Mouse (Mus musculus) liver, embryonic 15.5 days (tissue): ENCODE measurements at regions not wholly inside any gene's neighbourhood (a gene's known extent, or its start where the extent isn't known, plus 50 kb on each side); places are given as distances from the start of the nearest gene placed in this dataset.

Experiments
- ATAC-seq: fragments of 200-750 bp; cut with Nextera tagmentation; 2 replicates; pipeline ENCODE4 v1.8.0; 2017; ENCODE audit warnings: moderate number of reproducible peaks, mild to moderate bottlenecking, moderate library complexity; ENCODE audit not compliant: insufficient read depth
- H3K27ac ChIP-seq: fragments of 300-500 bp; sonication (generic); replicated peaks from 2 replicates; pipeline ENCODE4 v1.5.1; 2015; ENCODE audit warnings: mild to moderate bottlenecking, inconsistent platforms
- H3K27me3 ChIP-seq: fragments of 300-500 bp; sonication (generic); 2 replicates; pipeline ENCODE4 v1.6.1; 2015; ENCODE audit warnings: mild to moderate bottlenecking, inconsistent platforms
- H3K36me3 ChIP-seq: fragments of 300-500 bp; sonication (generic); replicated peaks from 2 replicates; pipeline ENCODE4 v1.6.1; 2015; ENCODE audit warnings: moderate library complexity, mild to moderate bottlenecking, inconsistent platforms
- H3K4me1 ChIP-seq: fragments of 300-500 bp; sonication (generic); replicated peaks from 2 replicates; pipeline ENCODE4 v1.6.1; 2015; ENCODE audit warnings: inconsistent platforms
- H3K4me2 ChIP-seq: fragments of 300-500 bp; sonication (generic); 2 replicates; pipeline ENCODE4 v1.6.1; 2015; ENCODE audit warnings: moderate library complexity, mild to moderate bottlenecking, inconsistent platforms
- H3K4me3 ChIP-seq: fragments of 300-500 bp; sonication (generic); replicated peaks from 2 replicates; pipeline ENCODE4 v1.5.1; 2015; ENCODE audit warnings: mild to moderate bottlenecking, inconsistent platforms
- H3K9ac ChIP-seq: fragments of 300-500 bp; sonication (generic); 2 replicates; pipeline ENCODE4 v1.6.1; 2015; ENCODE audit warnings: moderate library complexity, mild to moderate bottlenecking, inconsistent platforms
- H3K9me3 ChIP-seq: fragments of 300-500 bp; sonication (generic); replicated peaks from 2 replicates; pipeline ENCODE4 v1.6.1; 2016; ENCODE audit warnings: inconsistent platforms
- WGBS: fragments of 180-500 bp; shearing (Covaris S2); methylation state at CpG from one replicate; pipeline ENCODE4 v1.1.7; 2015; ENCODE audit warnings: mixed read lengths; ENCODE audit not compliant: insufficient replicate concordance; 5-methylcytosine and 5-hydroxymethylcytosine counted together

DNA sequence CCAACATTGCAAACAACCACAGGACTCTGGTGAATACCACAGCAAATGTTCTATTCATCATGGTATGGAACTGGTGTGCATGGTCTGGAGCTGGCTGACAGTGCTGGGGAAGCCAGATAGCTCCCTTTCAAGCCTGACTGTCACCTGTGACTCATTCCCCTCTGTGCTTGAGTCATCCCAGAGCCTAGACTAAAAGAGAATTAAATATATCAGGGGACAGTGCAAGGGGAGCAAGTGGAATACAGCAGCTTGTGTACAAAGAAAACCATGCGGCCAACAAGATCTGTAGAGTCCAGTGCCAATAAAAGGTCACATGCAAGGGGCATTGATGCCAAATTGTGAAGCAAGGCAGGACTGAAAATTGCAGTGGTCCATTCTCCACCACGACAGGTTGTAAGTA, 117.7 kb downstream of the Pah start:
- H3K9me3 ChIP-seq: no peaks in the 10 kb centered on the region
- no peak overlapping the region for H3K4me3 ChIP-seq
- no peaks in the 10 kb centered on the region for H3K36me3 ChIP-seq
- no peak for ATAC-seq
- H3K27ac ChIP-seq: no peak overlapping the region
- no peaks in the 10 kb centered on the region for H3K4me1 ChIP-seq
- WGBS: 52% methylated on average over 2 of the region's 2 CpGs
- no peaks in the 10 kb centered on the region for H3K27me3 ChIP-seq
- no peak overlapping the region for H3K4me2 ChIP-seq
- no peak overlapping the region for H3K9ac ChIP-seq

DNA sequence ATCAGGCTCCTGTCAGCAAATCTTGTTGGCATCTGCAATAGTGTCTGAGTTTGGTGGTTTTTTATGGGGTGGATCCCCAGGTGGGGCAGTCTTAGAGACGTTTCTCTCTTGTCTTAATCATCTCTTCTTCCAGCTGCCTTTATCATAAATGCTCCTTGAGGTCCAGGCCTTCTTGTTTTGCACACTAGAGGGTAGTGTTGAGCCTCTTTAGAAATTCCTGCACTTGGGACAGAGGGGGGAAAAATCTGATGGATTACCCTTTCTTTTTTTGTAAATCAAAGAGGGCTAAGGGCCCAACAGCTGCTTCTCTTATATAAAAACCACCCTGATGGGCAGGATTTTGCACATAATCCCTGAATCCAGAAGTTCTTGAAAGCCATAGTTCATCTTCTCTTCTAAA, 127.5 kb downstream of the Pah start:
- H3K27me3 ChIP-seq: no peaks in the 10 kb centered on the region
- no peak overlapping the region for H3K27ac ChIP-seq
- no peak overlapping the region for H3K4me3 ChIP-seq
- H3K4me1 ChIP-seq: no peaks in the 10 kb centered on the region
- H3K36me3 ChIP-seq: no peaks in the 10 kb centered on the region
- H3K9ac ChIP-seq: no peak overlapping the region
- no peaks in the 10 kb centered on the region for H3K9me3 ChIP-seq
- 0% methylated on average over 1 of the region's 1 CpGs for WGBS
- no peak overlapping the region for H3K4me2 ChIP-seq
- no peak for ATAC-seq

DNA sequence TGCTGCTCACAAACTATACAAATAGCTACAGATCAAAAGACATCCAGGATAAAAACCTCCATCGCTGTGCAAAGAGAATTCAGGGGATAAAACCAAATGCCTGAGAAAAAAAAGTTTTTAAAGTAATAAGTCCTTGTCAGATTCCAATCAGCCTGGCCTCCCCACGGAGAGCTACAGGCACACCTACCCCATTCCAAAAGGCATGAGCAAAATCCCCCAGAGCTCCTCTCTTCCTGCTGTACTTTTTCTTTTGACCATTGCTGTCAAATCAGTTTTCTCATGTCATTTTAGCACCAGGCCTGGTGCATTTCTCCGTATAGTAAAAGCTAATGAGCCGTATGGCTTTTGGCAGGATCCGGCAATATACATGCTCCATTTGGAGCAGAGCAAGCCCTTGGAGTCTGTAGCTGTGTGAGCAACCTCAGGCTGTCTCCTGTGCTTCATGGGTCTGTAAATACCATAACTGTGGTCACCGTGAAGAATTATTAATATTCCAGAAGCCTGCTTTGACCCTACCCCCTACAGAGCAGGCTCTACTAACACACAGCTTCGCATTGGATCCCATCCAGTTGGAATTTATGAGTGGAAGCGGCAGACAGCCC, 130.6 kb downstream of the Pah start:
- no peak for ATAC-seq
- Histone ChIP-seq H3K4me1 (no peaks in the 10 kb centered on the region), H3K9ac (no peak overlapping the region), H3K9me3 (no peaks in the 10 kb centered on the region), H3K36me3 (no peaks in the 10 kb centered on the region), H3K4me2 (no peak overlapping the region), H3K27ac (no peak overlapping the region), H3K27me3 (no peaks in the 10 kb centered on the region), H3K4me3 (no peak overlapping the region)
- 64% methylated on average over 8 of the region's 8 CpGs for WGBS

DNA sequence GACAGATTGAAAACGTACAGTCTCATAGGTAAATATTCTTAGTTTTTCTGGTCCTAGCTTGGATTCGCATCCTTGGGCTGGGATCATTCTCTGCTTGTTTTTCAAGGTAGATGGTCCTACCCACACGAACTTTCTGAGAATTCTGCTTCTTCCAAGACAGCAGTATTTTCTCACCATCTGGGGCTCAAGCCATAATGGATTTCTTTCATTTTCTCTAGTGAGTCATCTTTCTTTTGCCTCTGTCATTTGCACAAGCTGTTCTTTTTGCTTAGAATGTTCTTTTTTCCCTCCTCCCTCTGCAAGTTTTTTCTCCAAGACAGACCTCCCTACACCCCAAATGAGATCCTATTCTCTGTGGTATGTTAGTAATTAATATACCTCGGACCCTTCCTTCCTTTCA, 132.5 kb downstream of the Pah start:
- 54% methylated on average over 4 of the region's 4 CpGs for WGBS
- no peaks in the 10 kb centered on the region for H3K27me3 ChIP-seq
- H3K27ac ChIP-seq: no peak overlapping the region
- no peak overlapping the region for H3K4me3 ChIP-seq
- H3K36me3 ChIP-seq: no peaks in the 10 kb centered on the region
- no peaks in the 10 kb centered on the region for H3K9me3 ChIP-seq
- H3K4me1 ChIP-seq: no peaks in the 10 kb centered on the region
- H3K4me2 ChIP-seq: no peak overlapping the region
- ATAC-seq: no peak
- H3K9ac ChIP-seq: no peak overlapping the region

DNA sequence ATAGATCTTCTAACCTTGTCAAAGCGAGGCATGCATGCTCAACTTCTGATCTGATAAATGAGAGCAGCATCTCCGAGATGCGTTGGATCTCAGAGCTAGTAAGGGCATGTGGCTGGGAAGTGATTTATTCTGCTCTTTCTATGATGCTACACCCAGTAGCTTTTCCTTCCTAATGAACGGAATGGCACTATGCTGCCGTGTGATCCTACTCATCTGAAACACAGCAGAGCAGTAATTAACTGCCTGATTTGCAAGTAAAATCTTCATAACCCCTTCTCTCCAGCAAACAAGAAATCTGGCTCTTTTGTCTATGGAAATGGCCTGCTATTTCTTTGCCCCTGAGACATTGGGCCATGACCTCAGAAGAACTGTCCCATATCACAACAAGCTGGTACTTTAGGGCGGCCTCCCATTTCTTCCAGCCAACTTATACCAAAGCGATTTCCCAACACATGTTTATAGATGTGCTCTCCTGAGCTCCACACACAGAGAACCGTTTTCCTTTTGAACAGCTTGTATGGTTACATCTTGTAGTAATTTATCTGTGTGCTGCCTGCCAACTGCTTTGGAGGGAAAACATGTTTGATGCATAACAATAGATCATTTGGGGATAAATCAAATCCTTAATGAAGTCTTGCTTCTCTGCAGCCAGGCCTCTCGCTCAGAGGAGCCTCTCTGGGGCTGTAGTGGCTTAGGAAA, 144.6 kb downstream of the Pah start:
- Histone ChIP-seq H3K4me1 (no peaks in the 10 kb centered on the region), H3K4me3 (no peak overlapping the region), H3K27me3 (no peaks in the 10 kb centered on the region), H3K9ac (no peak overlapping the region), H3K36me3 (no peaks in the 10 kb centered on the region), H3K27ac (no peak overlapping the region), H3K9me3 (no peaks in the 10 kb centered on the region), H3K4me2 (no peak overlapping the region)
- WGBS: 61% methylated on average over 9 of the region's 9 CpGs
- ATAC-seq: no peak

DNA sequence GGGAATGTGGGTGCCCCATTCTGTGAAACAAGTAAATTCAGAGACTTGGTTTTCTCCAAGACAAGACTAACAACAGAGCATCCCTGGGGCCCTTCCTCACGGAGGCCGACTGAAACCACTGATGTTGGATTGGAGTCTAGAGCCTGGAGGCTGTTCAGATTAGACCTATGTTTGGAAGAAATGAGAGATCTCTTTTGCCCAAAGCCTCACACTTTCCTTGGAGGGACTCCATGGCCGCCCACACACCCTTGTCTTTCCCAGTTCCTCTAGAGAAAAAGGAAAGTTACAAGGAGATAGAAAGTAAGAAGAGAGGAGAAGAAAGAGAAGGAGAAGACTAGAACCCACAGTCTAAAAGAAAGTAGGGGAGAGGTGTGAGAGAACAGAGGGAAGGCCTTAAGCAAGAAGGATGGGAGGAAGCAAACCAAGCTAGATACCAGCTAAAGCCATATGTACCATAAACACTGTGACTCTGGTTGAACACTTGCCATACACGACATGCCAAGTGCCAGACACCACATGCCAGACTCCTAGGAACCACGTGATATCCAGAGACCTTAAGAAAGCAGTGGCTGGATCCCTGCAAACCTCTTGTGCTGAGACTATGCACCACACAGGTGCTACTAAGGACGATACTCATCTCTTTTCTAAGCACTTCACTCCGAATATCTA, 145.3 kb downstream of the Pah start:
- H3K27me3 ChIP-seq: no peaks in the 10 kb centered on the region
- no peaks in the 10 kb centered on the region for H3K36me3 ChIP-seq
- no peak for ATAC-seq
- H3K4me2 ChIP-seq: no peak overlapping the region
- H3K27ac ChIP-seq: no peak overlapping the region
- H3K4me3 ChIP-seq: no peak overlapping the region
- 59% methylated on average over 7 of the region's 7 CpGs for WGBS
- no peaks in the 10 kb centered on the region for H3K4me1 ChIP-seq
- H3K9me3 ChIP-seq: no peaks in the 10 kb centered on the region
- H3K9ac ChIP-seq: no peak overlapping the region

DNA sequence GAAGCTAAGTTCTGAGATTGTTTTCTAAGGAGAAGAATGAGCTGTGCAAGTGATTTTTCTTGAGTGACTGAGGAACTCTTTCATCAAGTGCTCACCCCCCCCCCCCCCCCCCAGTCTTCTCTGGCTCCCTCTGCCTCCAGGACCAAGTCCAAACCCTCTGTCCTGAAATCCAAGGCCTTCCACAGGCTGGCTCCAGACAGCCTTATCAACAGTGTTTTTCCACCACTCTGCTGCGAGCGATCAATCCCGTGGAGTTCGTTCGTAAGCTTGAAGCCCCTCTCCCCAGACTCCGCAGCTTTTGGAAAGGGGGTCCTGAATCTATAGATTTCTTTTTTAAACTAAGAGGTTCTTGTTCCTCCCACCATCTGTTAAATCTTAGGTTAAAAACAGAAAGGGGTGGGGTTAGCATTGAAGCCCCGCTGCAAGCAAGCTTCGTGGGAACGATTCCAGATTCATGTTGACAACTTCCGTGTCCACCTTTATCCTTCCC, 146.1 kb downstream of the Pah start:
- 73% methylated on average over 10 of the region's 10 CpGs for WGBS
- H3K4me1 ChIP-seq: no peaks in the 10 kb centered on the region

DNA sequence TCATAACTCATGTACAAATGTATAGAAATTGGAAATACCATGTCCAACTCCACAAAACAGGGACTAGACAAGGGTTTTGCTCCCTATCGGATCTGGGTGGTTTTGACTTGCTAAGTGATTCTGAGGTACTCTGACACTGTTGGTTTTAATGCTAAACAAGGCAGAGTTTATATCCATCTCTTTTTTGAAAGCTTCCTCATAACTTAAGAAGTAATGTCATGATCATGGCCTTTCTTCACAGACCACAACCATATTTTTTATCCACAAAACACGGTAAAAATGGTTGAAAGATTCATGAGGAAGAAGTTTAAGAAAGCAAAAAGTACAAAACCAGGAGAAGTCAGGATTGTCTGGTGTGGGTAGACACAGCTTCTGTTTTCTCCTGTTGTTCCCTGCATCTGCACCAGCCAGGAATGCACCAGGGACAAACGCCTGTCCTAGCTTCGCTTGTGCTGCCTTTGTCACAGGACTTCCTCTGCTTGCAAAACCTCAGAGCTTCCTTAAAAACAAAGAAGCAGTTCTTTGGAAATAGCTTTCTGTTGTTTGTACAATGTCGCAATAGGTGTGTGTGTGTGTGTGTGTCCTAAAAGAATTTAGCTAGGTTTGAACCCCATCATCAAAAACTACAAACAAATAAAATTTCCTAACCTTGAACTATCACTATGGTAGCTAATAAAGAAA, 153.3 kb downstream of the Pah start:
- no peaks in the 10 kb centered on the region for H3K4me1 ChIP-seq
- H3K27me3 ChIP-seq: no peaks in the 10 kb centered on the region
- no peaks in the 10 kb centered on the region for H3K36me3 ChIP-seq
- no peak overlapping the region for H3K4me2 ChIP-seq
- H3K9me3 ChIP-seq: no peaks in the 10 kb centered on the region
- WGBS: 21% methylated on average over 5 of the region's 5 CpGs
- no peak overlapping the region for H3K9ac ChIP-seq
- no peak for ATAC-seq
- H3K4me3 ChIP-seq: no peak overlapping the region
- H3K27ac ChIP-seq: no peak overlapping the region

More for the DNA sequence above, 146.1 kb downstream of the Pah start:
- no peak overlapping the region for H3K9ac ChIP-seq
- no peak overlapping the region for H3K4me2 ChIP-seq
- H3K27ac ChIP-seq: no peak overlapping the region
- H3K9me3 ChIP-seq: no peaks in the 10 kb centered on the region
- H3K36me3 ChIP-seq: no peaks in the 10 kb centered on the region
- no peak overlapping the region for H3K4me3 ChIP-seq
- no peaks in the 10 kb centered on the region for H3K27me3 ChIP-seq
- no peak for ATAC-seq

DNA sequence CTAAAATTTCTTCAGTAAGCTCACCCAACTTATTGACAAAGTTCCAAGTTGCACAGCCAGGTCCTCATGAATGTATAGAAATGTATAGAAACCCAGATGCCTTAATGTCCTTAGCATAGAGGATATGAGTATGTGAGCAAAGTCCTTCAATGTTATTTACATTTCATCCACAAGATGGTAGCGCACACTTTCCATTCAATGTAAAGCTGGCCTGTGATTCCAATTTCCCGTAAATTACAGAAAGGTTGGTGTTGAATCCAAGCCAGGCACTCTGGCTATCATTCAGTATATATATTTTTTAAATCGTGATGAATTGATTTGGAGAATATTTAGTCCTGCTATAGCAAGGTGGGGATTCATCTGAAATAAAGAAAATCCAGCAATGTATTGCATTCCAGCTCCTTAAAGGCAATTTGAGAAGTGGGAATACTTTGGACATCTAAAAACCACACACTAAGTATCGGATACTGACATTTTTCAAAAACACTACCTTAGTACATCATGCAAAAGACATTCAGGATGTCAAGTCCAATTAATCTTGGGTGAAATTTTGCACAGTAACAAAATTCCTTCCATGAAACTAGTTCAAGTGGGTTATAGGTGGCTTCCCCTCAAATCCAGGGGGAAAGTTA, 154.6 kb downstream of the Pah start:
- no peak for ATAC-seq
- Histone ChIP-seq H3K9ac (no peak overlapping the region), H3K27me3 (no peaks in the 10 kb centered on the region), H3K27ac (no peak overlapping the region), H3K4me1 (no peaks in the 10 kb centered on the region), H3K4me3 (no peak overlapping the region), H3K4me2 (no peak overlapping the region), H3K9me3 (no peaks in the 10 kb centered on the region), H3K36me3 (no peaks in the 10 kb centered on the region)
- 52% methylated on average over 4 of the region's 4 CpGs for WGBS

DNA sequence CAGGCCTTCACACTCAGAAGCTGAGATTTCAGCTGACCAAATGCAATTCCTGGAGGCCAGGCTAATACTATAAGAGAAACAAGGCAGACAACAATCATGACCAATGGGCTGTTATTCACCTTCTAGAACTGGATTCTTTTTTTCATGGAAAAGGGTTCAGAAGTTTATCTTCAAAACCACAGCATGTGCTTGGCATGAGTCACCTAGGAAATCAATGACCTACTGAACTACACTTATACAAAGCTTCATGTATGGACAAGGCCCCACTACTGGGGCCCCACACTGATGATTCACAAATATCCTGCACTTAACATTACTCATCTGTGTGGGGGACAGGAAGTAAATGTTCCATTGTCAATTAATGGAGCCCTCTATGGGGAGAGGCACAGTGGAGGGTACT, 157.4 kb downstream of the Pah start:
- Histone ChIP-seq H3K27ac (no peak overlapping the region), H3K9me3 (no peaks in the 10 kb centered on the region), H3K4me2 (no peak overlapping the region), H3K4me1 (no peaks in the 10 kb centered on the region), H3K36me3 (no peaks in the 10 kb centered on the region), H3K4me3 (no peak overlapping the region), H3K27me3 (no peaks in the 10 kb centered on the region), H3K9ac (no peak overlapping the region)
- ATAC-seq: no peak

DNA sequence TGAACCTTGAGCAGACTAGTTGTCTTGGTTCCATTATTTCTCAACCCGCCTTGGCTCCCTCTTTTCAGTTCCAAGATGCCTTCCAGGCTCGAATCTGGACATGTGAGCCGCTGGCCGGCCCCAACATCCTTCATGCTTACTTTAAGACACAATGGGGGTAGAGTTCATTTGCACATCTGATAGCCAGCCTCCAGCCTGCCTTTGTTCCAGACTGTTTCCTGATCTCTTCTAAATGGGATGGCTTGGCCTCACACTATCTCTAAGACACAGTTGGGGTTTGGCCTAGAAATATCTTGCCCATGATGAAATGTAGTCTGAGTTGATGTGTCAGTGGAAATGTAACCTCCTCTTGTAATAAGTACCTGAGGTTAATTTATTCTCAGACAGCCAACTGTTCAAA, 164.7 kb downstream of the Pah start:
- Histone ChIP-seq H3K36me3 (no peaks in the 10 kb centered on the region), H3K9me3 (no peaks in the 10 kb centered on the region), H3K4me1 (no peaks in the 10 kb centered on the region), H3K4me3 (no peak overlapping the region), H3K9ac (no peak overlapping the region), H3K27me3 (no peaks in the 10 kb centered on the region), H3K27ac (no peak overlapping the region), H3K4me2 (no peak overlapping the region)
- WGBS: 65% methylated on average over 4 of the region's 4 CpGs
- ATAC-seq: no peak
